Mouse (Mus musculus): Measurements from ENCODE around the gene Ptrh1.

GRCm38 (mm10) chr2:32763353-32763752 lies 12.2 kb upstream of the Ptrh1 start:
- TF ChIP-seq CTCF (conservative IDR thresholded peaks at IDR 0.05; ENCODE audit: insufficient read depth, insufficient read length, low read depth, low read length): 0 out of 2 replicates have a peak, but pooled peaks have one; percentile 31
- no peak for TF ChIP-seq POLR2A (IDR thresholded peaks at IDR 0.05; ENCODE audit: low read depth, low read length)
